Mouse (Mus musculus): ENCODE results near the gene Stx1b.
"Not testable (repeated sequence)": the region's sequence is repeated elsewhere in the genome, so short reads cannot be mapped to it uniquely, and the experiment has no call there.

The Stx1b gene

GRCm38 (mm10) chr7:127777474-127778266 lies 46.7 kb downstream of the Stx1b start:
- DNase-seq (ENCODE audit: extremely low read depth, low read depth) = no peak

GRCm38 (mm10) chr7:127776878-127777473 lies 47.4 kb downstream of the Stx1b start:
- peak; percentile 90 for DNase-seq (ENCODE audit: extremely low read depth, low read depth)

GRCm38 (mm10) chr7:127776426-127776825 lies 47.9 kb downstream of the Stx1b start, which contains the start of gene Setd1a:
TSS of gene Setd1a (plus strand) at chr7:127776670.
- peak; percentile 59 for DNase-seq (ENCODE audit: extremely low read depth, low read depth)

- DNase-seq (ENCODE audit: extremely low read depth, low read depth) = not testable (repeated sequence)
Measured at GRCm38 (mm10) chr7:127775837-127776236, 48.5 kb downstream of the Stx1b start.

- peak; percentile 79 for DNase-seq (ENCODE audit: extremely low read depth, low read depth)
Measured at GRCm38 (mm10) chr7:127773664-127774384, 50.5 kb downstream of the Stx1b start.

- no peak for DNase-seq (ENCODE audit: extremely low read depth, low read depth)
Measured at GRCm38 (mm10) chr7:127772557-127772956, 51.8 kb downstream of the Stx1b start.

- no peak for DNase-seq (ENCODE audit: extremely low read depth, low read depth)
Measured at GRCm38 (mm10) chr7:127772080-127772479, 52.3 kb downstream of the Stx1b start.

GRCm38 (mm10) chr7:127771262-127771661 lies 53.1 kb downstream of the Stx1b start:
- DNase-seq (ENCODE audit: extremely low read depth, low read depth) = no peak

GRCm38 (mm10) chr7:127770039-127770905 lies 54.1 kb downstream of the Stx1b start:
- DNase-seq (ENCODE audit: extremely low read depth, low read depth) = peak; percentile 62

- peak; percentile 74 for DNase-seq (ENCODE audit: extremely low read depth, low read depth)
Measured at GRCm38 (mm10) chr7:127769651-127770038, 54.7 kb downstream of the Stx1b start, which contains the start of gene Orai3. TSS of gene Orai3 (plus strand) at chr7:127769815.

- DNase-seq (ENCODE audit: extremely low read depth, low read depth) = peak; percentile 94
Measured at GRCm38 (mm10) chr7:127768997-127769593, 55.3 kb downstream of the Stx1b start.

- DNase-seq (ENCODE audit: extremely low read depth, low read depth) = no peak
Measured at GRCm38 (mm10) chr7:127768346-127768996, 55.9 kb downstream of the Stx1b start.

GRCm38 (mm10) chr7:127767671-127768345 lies 56.5 kb downstream of the Stx1b start:
- no peak for DNase-seq (ENCODE audit: extremely low read depth, low read depth)

- peak; percentile 94 for DNase-seq (ENCODE audit: extremely low read depth, low read depth)
Measured at GRCm38 (mm10) chr7:127766851-127767609, 57.3 kb downstream of the Stx1b start.

GRCm38 (mm10) chr7:127765756-127766155 lies 58.6 kb downstream of the Stx1b start:
- no peak for DNase-seq (ENCODE audit: extremely low read depth, low read depth)

- DNase-seq (ENCODE audit: extremely low read depth, low read depth) = no peak
Measured at GRCm38 (mm10) chr7:127763642-127764041, 60.7 kb downstream of the Stx1b start.

GRCm38 (mm10) chr7:127761026-127761425 lies 63.3 kb downstream of the Stx1b start:
- no peak for DNase-seq (ENCODE audit: extremely low read depth, low read depth)

GRCm38 (mm10) chr7:127760478-127760877 lies 63.9 kb downstream of the Stx1b start:
- no peak for DNase-seq (ENCODE audit: extremely low read depth, low read depth)

- peak; percentile 77 for DNase-seq (ENCODE audit: extremely low read depth, low read depth)
Measured at GRCm38 (mm10) chr7:127759716-127760115, 64.6 kb downstream of the Stx1b start.

Data from MEL-GATA-1-ER (cell line).